Mouse (Mus musculus): ENCODE data around the gene Col17a1. TPM values are rescaled to one million over a fixed set of nuclear protein-coding genes. Genes with fewer than 3 reads are reported as not detected.

Gene Col17a1
- polyA plus RNA-seq, 1 experiment from 2014 or later = 0.93 TPM

DNA sequence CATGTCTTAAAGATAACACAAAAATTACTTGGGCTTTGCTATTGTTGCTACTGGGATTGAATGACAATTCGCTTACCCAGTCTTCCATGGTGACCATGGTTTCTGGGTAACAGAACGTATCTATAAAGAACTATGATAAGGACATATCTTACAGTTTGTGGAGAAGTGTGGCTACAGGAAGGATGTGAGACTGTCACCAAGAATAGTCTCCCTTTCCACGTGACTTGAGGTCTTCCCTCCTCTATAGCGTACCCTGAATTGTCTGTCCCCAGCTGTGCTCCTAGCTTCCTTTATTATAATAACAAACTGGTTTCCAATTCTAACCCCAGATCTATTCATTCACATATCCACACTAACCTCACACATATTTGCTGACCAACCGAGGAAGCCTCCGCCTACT is 3.8 kb upstream of the Col17a1 start:
- Histone ChIP-seq H3K4me1 (ENCODE audit: control insufficient read depth, insufficient read depth, low read length) (no peaks in the 10 kb centered on the region), H3K36me3 (ENCODE audit: control insufficient read depth, insufficient read depth) (no peaks in the 10 kb centered on the region), H3K4me2 (ENCODE audit: low read depth, low read length) (no peak overlapping the region), H3K9ac (ENCODE audit: low read length) (no peak overlapping the region), H3K9me3 (replicated peaks; ENCODE audit: control insufficient read depth, low read length) (no peaks in the 10 kb centered on the region), H3K27me3 (ENCODE audit: control insufficient read depth, insufficient read depth, low read length) (no peaks in the 10 kb centered on the region), H3K4me3 (ENCODE audit: low read length) (no peak overlapping the region), H3K27ac (ENCODE audit: low read length) (no peak overlapping the region)
- WGBS = 67% methylated on average over 6 of the region's 6 CpGs
- ATAC-seq (replicated peaks; ENCODE audit: extremely low read depth, insufficient read depth, low FRiP score) = no peak

DNA sequence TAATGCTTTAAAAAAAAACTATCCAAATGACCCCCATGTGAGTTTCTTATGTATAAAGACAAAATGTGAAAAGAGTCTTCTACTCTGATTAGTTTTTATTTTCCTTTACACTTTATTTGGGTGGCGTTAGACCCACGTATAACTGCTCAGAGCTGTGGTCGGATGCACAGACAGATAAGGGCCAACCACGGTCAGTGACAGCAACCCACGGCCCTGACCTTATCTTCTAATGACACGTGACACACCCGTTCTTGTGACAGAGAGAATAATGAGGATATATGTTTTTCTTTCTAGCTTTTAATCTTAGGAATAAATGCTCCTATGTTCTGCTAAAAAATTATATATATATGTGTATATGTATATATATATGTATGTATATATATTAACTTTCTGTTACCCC is 2.3 kb downstream of the Col17a1 start:
- Histone ChIP-seq H3K4me2 (ENCODE audit: low read depth, low read length) (no peak overlapping the region), H3K27ac (ENCODE audit: low read length) (no peak overlapping the region), H3K9ac (ENCODE audit: low read length) (no peak overlapping the region), H3K4me1 (ENCODE audit: control insufficient read depth, insufficient read depth, low read length) (no peaks in the 10 kb centered on the region), H3K27me3 (ENCODE audit: control insufficient read depth, insufficient read depth, low read length) (no peaks in the 10 kb centered on the region), H3K9me3 (replicated peaks; ENCODE audit: control insufficient read depth, low read length) (no peaks in the 10 kb centered on the region), H3K4me3 (ENCODE audit: low read length) (no peak overlapping the region), H3K36me3 (ENCODE audit: control insufficient read depth, insufficient read depth) (no peaks in the 10 kb centered on the region)
- 63% methylated on average over 7 of the region's 7 CpGs for WGBS
- ATAC-seq (replicated peaks; ENCODE audit: extremely low read depth, insufficient read depth, low FRiP score) = no peak

- Histone ChIP-seq H3K4me1 (ENCODE audit: control insufficient read depth, insufficient read depth, low read length) (no peaks in the 10 kb centered on the region), H3K4me3 (ENCODE audit: low read length) (no peak overlapping the region), H3K27me3 (ENCODE audit: control insufficient read depth, insufficient read depth, low read length) (no peaks in the 10 kb centered on the region), H3K9ac (ENCODE audit: low read length) (no peak overlapping the region), H3K36me3 (ENCODE audit: control insufficient read depth, insufficient read depth) (no peaks in the 10 kb centered on the region), H3K4me2 (ENCODE audit: low read depth, low read length) (no peak overlapping the region), H3K27ac (ENCODE audit: low read length) (no peak overlapping the region), H3K9me3 (replicated peaks; ENCODE audit: control insufficient read depth, low read length) (no peaks in the 10 kb centered on the region)
- no peak for ATAC-seq (replicated peaks; ENCODE audit: extremely low read depth, insufficient read depth, low FRiP score)
- WGBS = 73% methylated on average over 12 of the region's 12 CpGs
Observed at GRCm38 (mm10) chr19:47678675-47679074, 13.2 kb downstream of the Col17a1 start.

- peaks cover 3% of the 10 kb centered on the region; the same call in 1 of the 2 replicates for H3K4me1 ChIP-seq (ENCODE audit: control insufficient read depth, insufficient read depth, low read length)
- no peak overlapping the region for H3K4me2 ChIP-seq (ENCODE audit: low read depth, low read length)
- no peak for ATAC-seq (replicated peaks; ENCODE audit: extremely low read depth, insufficient read depth, low FRiP score)
- no peaks in the 10 kb centered on the region for H3K27me3 ChIP-seq (ENCODE audit: control insufficient read depth, insufficient read depth, low read length)
- H3K27ac ChIP-seq (ENCODE audit: low read length) = no peak overlapping the region
- H3K36me3 ChIP-seq (ENCODE audit: control insufficient read depth, insufficient read depth) = no peaks in the 10 kb centered on the region
- 40% methylated on average over 8 of the region's 8 CpGs for WGBS
- H3K9me3 ChIP-seq (replicated peaks; ENCODE audit: control insufficient read depth, low read length) = no peaks in the 10 kb centered on the region
- no peak overlapping the region for H3K4me3 ChIP-seq (ENCODE audit: low read length)
- no peak overlapping the region for H3K9ac ChIP-seq (ENCODE audit: low read length)
Observed at GRCm38 (mm10) chr19:47674419-47674818, 17.5 kb downstream of the Col17a1 start.

DNA sequence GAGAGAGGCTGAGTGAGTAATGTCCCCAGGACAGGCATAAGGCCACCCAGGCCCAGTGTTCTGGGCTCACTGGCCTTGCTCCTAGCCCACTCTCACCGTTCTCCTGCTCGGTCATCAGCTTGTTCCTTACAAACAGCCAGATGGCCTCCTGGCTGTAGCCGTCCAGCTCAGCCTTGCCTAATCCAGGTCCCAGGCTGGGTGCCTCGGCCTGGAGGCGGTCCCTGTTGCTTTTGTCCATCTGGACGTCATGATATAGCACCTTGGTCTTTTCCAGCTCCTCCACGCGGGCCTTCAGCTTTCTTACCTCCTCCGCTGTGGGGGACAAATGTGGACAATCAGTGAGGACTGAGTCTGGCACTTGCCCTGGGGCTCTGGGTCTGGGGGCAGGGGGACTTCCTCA is 23.5 kb downstream of the Col17a1 start:
- no peak overlapping the region for H3K4me2 ChIP-seq (ENCODE audit: low read depth, low read length)
- H3K4me1 ChIP-seq (ENCODE audit: control insufficient read depth, insufficient read depth, low read length) = peaks cover 3% of the 10 kb centered on the region; the same call in 1 of the 2 replicates
- no peaks in the 10 kb centered on the region for H3K36me3 ChIP-seq (ENCODE audit: control insufficient read depth, insufficient read depth)
- WGBS = 67% methylated on average over 9 of the region's 9 CpGs
- H3K9ac ChIP-seq (ENCODE audit: low read length) = no peak overlapping the region
- no peak for ATAC-seq (replicated peaks; ENCODE audit: extremely low read depth, insufficient read depth, low FRiP score)
- no peak overlapping the region for H3K4me3 ChIP-seq (ENCODE audit: low read length)
- no peaks in the 10 kb centered on the region for H3K27me3 ChIP-seq (ENCODE audit: control insufficient read depth, insufficient read depth, low read length)
- H3K27ac ChIP-seq (ENCODE audit: low read length) = no peak overlapping the region
- no peaks in the 10 kb centered on the region for H3K9me3 ChIP-seq (replicated peaks; ENCODE audit: control insufficient read depth, low read length)

GRCm38 (mm10) chr19:47667601-47668000 is 24.3 kb downstream of the Col17a1 start:
- peaks cover 3% of the 10 kb centered on the region; the same call in 1 of the 2 replicates for H3K4me1 ChIP-seq (ENCODE audit: control insufficient read depth, insufficient read depth, low read length)
- H3K36me3 ChIP-seq (ENCODE audit: control insufficient read depth, insufficient read depth) = no peaks in the 10 kb centered on the region
- H3K27me3 ChIP-seq (ENCODE audit: control insufficient read depth, insufficient read depth, low read length) = no peaks in the 10 kb centered on the region
- H3K9me3 ChIP-seq (replicated peaks; ENCODE audit: control insufficient read depth, low read length) = no peaks in the 10 kb centered on the region
- no peak for ATAC-seq (replicated peaks; ENCODE audit: extremely low read depth, insufficient read depth, low FRiP score)
- no peak overlapping the region for H3K27ac ChIP-seq (ENCODE audit: low read length)
- no peak overlapping the region for H3K9ac ChIP-seq (ENCODE audit: low read length)
- WGBS = 51% methylated on average over 8 of the region's 8 CpGs
- no peak overlapping the region for H3K4me3 ChIP-seq (ENCODE audit: low read length)
- H3K4me2 ChIP-seq (ENCODE audit: low read depth, low read length) = no peak overlapping the region

- Histone ChIP-seq H3K4me3 (ENCODE audit: low read length) (no peak overlapping the region), H3K36me3 (ENCODE audit: control insufficient read depth, insufficient read depth) (no peaks in the 10 kb centered on the region), H3K27ac (ENCODE audit: low read length) (no peak overlapping the region), H3K27me3 (ENCODE audit: control insufficient read depth, insufficient read depth, low read length) (no peaks in the 10 kb centered on the region), H3K9me3 (replicated peaks; ENCODE audit: control insufficient read depth, low read length) (no peaks in the 10 kb centered on the region), H3K4me2 (ENCODE audit: low read depth, low read length) (no peak overlapping the region), H3K9ac (ENCODE audit: low read length) (no peak overlapping the region), H3K4me1 (ENCODE audit: control insufficient read depth, insufficient read depth, low read length) (peaks cover 9% of the 10 kb centered on the region)
- no peak for ATAC-seq (replicated peaks; ENCODE audit: extremely low read depth, insufficient read depth, low FRiP score)
- 79% methylated on average over 9 of the region's 9 CpGs for WGBS
Observed at GRCm38 (mm10) chr19:47659765-47660408, 32.0 kb downstream of the Col17a1 start.

GRCm38 (mm10) chr19:47658914-47659535 is 32.9 kb downstream of the Col17a1 start:
- Histone ChIP-seq H3K4me1 (ENCODE audit: control insufficient read depth, insufficient read depth, low read length) (peaks cover 9% of the 10 kb centered on the region), H3K9me3 (replicated peaks; ENCODE audit: control insufficient read depth, low read length) (no peaks in the 10 kb centered on the region), H3K27ac (ENCODE audit: low read length) (peak overlapping the region; percentile 69), H3K36me3 (ENCODE audit: control insufficient read depth, insufficient read depth) (no peaks in the 10 kb centered on the region), H3K9ac (ENCODE audit: low read length) (peak overlapping the region; percentile 64), H3K27me3 (ENCODE audit: control insufficient read depth, insufficient read depth, low read length) (no peaks in the 10 kb centered on the region), H3K4me3 (ENCODE audit: low read length) (no peak overlapping the region), H3K4me2 (ENCODE audit: low read depth, low read length) (peak overlapping the region; percentile 34; the same call in 1 of the 2 replicates)
- WGBS = 11% methylated on average over 5 of the region's 5 CpGs
- peak; percentile 82 for ATAC-seq (replicated peaks; ENCODE audit: extremely low read depth, insufficient read depth, low FRiP score)

DNA sequence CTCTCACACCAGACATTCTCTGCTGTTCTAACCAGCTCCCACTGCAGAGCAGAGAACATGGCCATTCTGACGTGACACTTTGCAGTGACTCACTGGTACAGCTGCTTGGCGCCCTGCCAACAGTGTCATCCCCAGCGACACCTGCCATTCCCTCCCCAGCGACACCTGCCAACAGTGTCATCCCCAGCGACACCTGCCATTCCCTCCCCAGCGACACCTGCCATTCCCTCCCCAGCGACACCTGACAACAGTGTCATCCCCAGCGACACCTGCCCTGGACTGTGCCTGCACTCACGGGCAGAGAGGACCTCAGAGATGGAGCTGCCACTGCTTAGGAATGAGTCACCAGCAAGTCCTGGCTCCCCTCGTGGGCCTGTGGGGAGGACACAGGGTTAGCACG is 37.0 kb downstream of the Col17a1 start:
- Histone ChIP-seq H3K4me2 (ENCODE audit: low read depth, low read length) (no peak overlapping the region), H3K4me1 (ENCODE audit: control insufficient read depth, insufficient read depth, low read length) (peaks cover 9% of the 10 kb centered on the region), H3K4me3 (ENCODE audit: low read length) (no peak overlapping the region), H3K36me3 (ENCODE audit: control insufficient read depth, insufficient read depth) (no peaks in the 10 kb centered on the region), H3K27me3 (ENCODE audit: control insufficient read depth, insufficient read depth, low read length) (no peaks in the 10 kb centered on the region), H3K9ac (ENCODE audit: low read length) (no peak overlapping the region), H3K9me3 (replicated peaks; ENCODE audit: control insufficient read depth, low read length) (no peaks in the 10 kb centered on the region), H3K27ac (ENCODE audit: low read length) (no peak overlapping the region)
- ATAC-seq (replicated peaks; ENCODE audit: extremely low read depth, insufficient read depth, low FRiP score) = no peak
- 57% methylated on average over 11 of the region's 11 CpGs for WGBS
